In the genomic region with DNA sequence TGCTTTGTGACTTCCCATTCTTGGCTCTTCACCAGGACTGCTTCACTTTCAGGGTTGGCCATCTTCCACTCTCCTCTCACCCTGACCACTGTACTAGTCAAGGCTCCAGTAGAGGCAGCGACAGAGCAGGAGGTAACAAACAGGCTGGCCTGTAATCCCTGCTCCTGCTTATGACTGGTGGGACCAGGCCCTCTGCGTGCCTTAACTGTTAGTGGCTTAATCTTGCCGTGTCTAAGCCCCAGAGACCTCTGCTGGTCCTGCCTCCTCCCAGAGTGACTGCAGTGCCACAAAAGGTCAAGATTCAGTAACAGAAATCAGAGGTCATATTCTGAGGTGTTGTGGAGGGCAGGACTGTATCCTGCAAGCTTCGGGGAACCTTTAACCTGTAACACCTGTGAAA, we compare ENCODE assay signal across 22 mouse cellular contexts. TPM values are rescaled to one million over a fixed set of nuclear protein-coding genes. Genes with fewer than 3 reads are reported as not detected.
DNase-seq lines count a peak whose midpoint lies in the region; ATAC-seq lines count a peak whose summit lies in the region.
"Had no signal": no experiment of that assay in that cellular context is flagged by ENCODE, and none has a peak within 500 bp of the region (broad histone marks: within the 10 kb centered on the region; RNA-seq: fewer than 3 reads in every experiment).

No protein-coding gene starts in this region.

- no peaks in the 10 kb centered on the region for H3K36me3 ChIP-seq in midbrain, embryonic 11.5 days (ENCODE audit: control insufficient read depth, insufficient read depth, low read length)
- H3K36me3 ChIP-seq in midbrain, embryonic 13.5 days: no peaks in the 10 kb centered on the region
- H3K36me3 ChIP-seq: G1E had no signal

- peak; percentile 76 for DNase-seq in heart, adult 11 months
- no peak for DNase-seq in heart, adult 18-20 months
- peak; percentile 57 for DNase-seq in midbrain, embryonic 11.5 days (ENCODE audit: low spot score, missing footprints)
- peak; percentile 47 for DNase-seq in adipocyte (ENCODE audit: low spot score)
- no peak for DNase-seq in cerebellum, postnatal 10 days
- DNase-seq: adrenal gland, adult 2 months; adrenal gland, adult 8-10 months; adrenal gland, postnatal 10 days; adrenal gland, postnatal 14 days; adrenal gland, postnatal 25 days; adrenal gland, postnatal 36 days; B cell, adult 2 months; cerebellum, adult 11 months; cerebellum, adult 11-12 months; cerebellum, adult 18-20 months; cerebellum, adult 2 months had no signal

- H3K27me3 ChIP-seq in midbrain, embryonic 11.5 days (ENCODE audit: control insufficient read depth, insufficient read depth, low read length): no peaks in the 10 kb centered on the region
- H3K27me3 ChIP-seq in midbrain, embryonic 13.5 days: no peaks in the 10 kb centered on the region

- no peak overlapping the region for H3K9ac ChIP-seq in midbrain, embryonic 11.5 days (ENCODE audit: low read length)
- H3K9ac ChIP-seq in midbrain, embryonic 13.5 days (replicated peaks): no peak overlapping the region

- no peak overlapping the region for H3K27ac ChIP-seq in midbrain, embryonic 11.5 days (ENCODE audit: low read depth, low read length)
- H3K27ac ChIP-seq in midbrain, embryonic 13.5 days: no peak overlapping the region

- no peak overlapping the region for H3K4me2 ChIP-seq in midbrain, embryonic 11.5 days
- no peak overlapping the region for H3K4me2 ChIP-seq in midbrain, embryonic 13.5 days (replicated peaks)

- no peaks in the 10 kb centered on the region for H3K9me3 ChIP-seq in midbrain, embryonic 11.5 days (ENCODE audit: control insufficient read depth, low read length)
- H3K9me3 ChIP-seq in midbrain, embryonic 13.5 days: no peaks in the 10 kb centered on the region

- H3K4me3 ChIP-seq in midbrain, embryonic 11.5 days (ENCODE audit: low read depth, low read length): no peak overlapping the region
- no peak overlapping the region for H3K4me3 ChIP-seq in midbrain, embryonic 13.5 days (replicated peaks)

- ATAC-seq in midbrain, embryonic 11.5 days (ENCODE audit: low FRiP score): no peak
- ATAC-seq in midbrain, embryonic 13.5 days: no peak
- ATAC-seq: activated CD4-positive, CD25-positive, alpha-beta regulatory T cell, adult 4 months; CD4-positive, CD25-positive, alpha-beta regulatory T cell, adult 4 months; Patski had no signal

- 67% methylated on average over 4 of the region's 4 CpGs for WGBS in midbrain, embryonic 11.5 days
- 62% methylated on average over 4 of the region's 4 CpGs for WGBS in midbrain, embryonic 13.5 days

- H3K4me1 ChIP-seq in midbrain, embryonic 11.5 days (ENCODE audit: control insufficient read depth, insufficient read depth, low read length): no peaks in the 10 kb centered on the region
- no peaks in the 10 kb centered on the region for H3K4me1 ChIP-seq in midbrain, embryonic 13.5 days (replicated peaks)

RNA-seq across cellular contexts. Expression of gene Galnt9, which starts 13.1 kb away (rescaled TPM):
- under 1 TPM in 1 of 2 experiments, not detected in 1; 0.13 TPM for total RNA-seq in heart, adult 18-20 months (2021)
- polyA plus RNA-seq in midbrain, embryonic 11.5 days (2014; fragmentation: Nextera tagmentation; extraction: Ambion mirVana): 5.0 and 5.8 TPM in 2 replicates
- 13.7 and 14.1 TPM in 2 replicates for polyA plus RNA-seq in midbrain, embryonic 13.5 days (2015; fragmentation: Nextera tagmentation; extraction: Ambion mirVana)
- total RNA-seq: adrenal gland, postnatal 14 days; CH12.LX had no signal
- polyA plus RNA-seq: G1E, Patski had no signal

Comparison
In these comparisons a context has a peak if more than half of its experiments do, and no peak if none do; other contexts are left out.
1. DNase-seq: peak in heart, adult 11 months (single experiment), midbrain, embryonic 11.5 days (single experiment) and adipocyte (single experiment); none in heart, adult 18-20 months (0 of 2) and cerebellum, postnatal 10 days (0 of 2).